Mouse (Mus musculus) 416B (cell line): ENCODE data around the gene Scml4.

ENCODE experiments used
- DNase-seq: peaks from one replicate; pipeline ENCODE4 v3.0.0; 2011; ENCODE audit warnings: low read depth

Gene Scml4

DNA sequence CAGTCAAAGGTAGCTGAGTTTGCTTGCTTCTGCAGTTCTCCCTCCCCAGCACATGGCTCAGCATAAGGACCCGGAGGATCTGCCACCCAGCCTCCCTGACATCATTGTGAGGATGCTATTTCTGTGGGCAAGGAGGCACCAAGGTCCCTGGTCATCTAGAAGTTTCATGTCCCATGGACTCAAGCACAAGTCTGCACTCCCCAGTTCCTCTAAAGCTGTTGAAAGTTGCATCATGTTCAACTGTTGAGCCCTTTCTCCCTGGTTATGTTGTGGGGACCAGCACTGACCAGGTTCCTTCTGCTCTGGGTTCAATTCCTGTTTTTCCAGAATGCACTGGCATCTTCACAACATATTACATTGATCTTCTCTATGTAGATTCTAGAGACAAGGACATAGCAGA lies 42.9 kb downstream of the Scml4 start:
- no peak for DNase-seq

DNA sequence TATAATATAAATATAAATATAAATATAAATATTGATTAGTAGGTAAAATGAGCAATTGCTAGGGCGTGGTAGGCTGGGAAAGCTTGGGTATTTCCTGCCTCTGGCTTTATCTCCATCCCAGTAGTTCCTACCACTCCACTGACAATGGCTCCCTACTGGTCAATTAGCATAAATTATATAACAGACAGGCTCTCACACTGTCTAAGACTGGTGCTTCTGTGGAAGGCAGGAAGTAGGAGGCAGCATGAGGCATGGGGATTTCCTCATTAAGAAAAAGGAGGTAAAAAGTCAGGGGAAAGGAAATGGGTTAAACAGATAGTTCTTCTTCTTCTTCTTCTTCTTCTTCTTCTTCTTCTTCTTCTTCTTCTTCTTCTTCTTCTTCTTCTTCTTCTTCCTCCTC lies 48.4 kb downstream of the Scml4 start:
- DNase-seq: no peak

DNA sequence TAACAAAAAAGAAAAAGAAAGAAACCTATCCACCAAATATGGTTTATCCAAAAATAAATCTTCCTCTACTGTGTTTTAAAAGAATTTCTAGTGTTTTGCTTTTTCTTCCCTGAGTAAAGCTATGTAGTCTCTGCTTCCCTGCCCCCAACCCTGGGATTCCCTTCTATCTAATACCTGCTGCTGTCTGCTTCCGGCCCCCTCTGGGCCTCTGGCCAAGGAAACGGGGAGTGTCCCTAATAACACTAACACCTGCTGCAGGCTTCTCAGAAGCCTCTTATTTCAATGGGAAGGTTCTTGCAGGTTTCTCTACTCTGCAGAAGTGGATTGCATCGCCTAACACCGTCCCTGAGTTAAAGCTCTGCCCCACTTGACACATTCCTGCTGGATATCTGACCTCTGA lies 50.4 kb downstream of the Scml4 start:
- DNase-seq: no peak

DNA sequence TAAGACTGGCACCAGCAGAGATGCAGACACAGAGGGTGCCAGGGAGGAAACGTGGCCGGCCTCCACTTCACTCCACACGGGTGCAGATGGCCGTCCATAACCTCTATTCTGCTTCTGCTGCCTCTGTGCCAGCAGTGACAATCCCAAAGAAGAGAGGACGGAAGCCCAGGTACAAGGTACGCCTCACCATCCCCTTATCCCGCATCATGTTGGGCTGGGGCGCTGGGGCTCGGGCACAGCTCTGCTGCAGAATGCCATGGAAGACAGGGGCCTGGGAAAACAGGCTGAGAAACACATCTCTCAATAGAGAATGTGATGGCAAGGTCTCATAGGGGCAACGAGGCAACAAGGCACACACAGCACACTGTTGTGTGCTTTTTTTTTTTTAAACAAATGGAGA lies 51.9 kb downstream of the Scml4 start:
- DNase-seq: no peak

DNA sequence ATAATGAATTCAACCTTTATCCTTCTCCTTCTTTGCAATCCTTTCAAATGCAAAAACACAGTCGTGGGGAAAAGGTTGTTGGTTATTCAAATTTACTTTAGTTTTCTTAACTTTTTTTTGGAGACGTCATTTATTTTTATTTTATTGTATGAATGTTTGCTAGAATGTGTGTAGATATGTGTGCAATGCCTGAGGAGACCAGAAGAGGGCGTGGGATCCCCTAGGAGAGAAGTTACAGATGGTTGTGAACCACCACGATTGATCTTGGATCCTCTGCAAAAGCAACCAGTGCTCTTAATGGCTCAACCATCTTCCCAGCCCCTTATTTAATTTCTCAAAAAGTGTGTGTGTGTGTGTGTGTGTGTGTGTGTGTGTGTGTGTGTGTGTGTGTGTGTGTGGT lies 53.0 kb downstream of the Scml4 start:
- DNase-seq: peak; percentile 20

DNA sequence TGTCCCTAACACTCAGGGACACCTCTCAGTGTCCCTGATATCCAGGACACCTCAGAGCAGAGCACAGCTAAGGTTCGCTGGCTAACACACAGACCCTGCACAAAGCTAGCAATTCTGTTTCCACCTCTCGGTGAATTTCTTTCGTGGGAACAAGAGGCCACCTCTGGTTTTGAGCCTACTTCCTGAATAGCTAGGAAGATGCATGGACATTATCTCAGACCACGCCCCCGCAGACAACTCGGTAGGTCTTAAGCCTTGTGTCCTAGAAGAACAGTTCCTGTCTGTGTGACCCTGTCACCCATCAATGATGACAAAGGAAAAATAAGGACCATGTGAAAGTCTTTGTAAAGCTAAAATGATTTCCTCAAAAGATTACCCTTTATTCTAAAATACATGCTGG lies 54.0 kb downstream of the Scml4 start:
- DNase-seq: peak; percentile 55

DNA sequence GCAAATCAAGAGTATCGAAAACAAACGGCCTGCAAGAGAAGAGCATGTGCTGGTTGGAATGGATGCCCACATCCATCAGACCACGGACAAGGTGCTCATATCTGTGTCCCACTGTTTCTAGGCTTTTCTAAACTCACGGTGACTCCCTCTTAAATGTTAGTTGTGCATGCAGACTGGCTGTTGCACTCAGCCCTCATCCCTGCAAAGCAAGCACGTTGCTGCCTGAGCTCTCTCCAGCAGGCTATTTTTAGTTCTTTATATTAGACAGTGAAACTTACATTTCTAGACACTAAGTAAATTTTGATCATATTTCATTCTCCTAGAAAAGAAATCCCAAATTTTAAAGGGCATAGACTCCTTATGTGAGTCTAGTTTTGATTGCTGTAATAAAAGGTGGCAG lies 57.2 kb downstream of the Scml4 start:
- DNase-seq: no peak

DNA sequence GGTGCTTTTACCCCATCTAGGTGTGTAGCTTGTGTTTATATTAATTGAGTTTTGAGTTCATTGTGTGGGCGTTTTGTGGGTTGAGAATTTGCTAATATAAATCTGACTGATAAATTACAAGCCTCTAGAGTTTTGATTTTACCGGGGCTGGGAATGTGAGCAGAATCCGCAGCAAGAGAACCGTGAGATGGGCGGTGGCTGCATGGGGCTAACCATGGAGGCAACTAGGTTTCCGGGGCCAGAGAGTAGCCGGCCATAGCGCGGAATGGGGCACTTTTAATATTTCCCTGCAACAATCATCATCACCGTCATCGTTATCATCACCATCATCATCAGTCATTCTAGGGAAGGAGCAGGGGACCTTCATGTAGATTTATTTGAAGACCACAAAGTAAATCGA lies 59.6 kb downstream of the Scml4 start:
- no peak for DNase-seq

DNA sequence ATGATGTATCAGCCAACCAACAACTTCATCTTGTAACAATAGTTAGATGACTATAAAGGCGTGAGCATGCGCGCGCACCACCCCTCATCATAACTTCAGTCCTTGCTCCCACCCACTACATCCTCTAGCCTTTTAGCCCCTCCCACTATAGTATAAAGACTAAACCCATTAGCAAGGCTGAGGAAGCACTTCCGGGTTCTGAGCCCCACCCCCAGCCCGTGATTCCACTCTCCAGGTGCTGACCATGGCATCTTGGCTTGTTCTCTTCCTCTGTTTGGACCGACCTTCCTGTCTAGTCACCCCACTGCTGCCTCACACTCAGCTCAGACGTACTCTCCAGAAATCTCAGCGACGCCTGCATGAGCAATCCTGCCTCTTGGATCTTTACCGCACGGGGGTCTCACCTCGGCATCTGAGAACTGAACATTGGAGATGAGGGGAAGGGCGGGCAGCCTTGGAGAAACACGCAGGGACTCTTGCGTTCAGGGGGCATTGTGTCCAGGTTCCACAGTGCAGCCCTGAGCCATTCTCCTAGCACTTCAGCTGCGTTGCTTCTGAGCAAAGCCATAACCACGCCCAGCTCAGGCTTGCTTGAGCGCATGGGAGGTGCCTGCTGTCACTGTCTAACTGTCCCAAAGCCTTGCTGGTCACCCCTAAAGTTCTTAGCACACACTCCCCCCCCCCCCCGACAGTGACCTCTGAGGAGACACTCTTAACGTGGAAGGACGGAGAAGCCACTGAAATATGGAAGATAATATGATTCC lies 65.1 kb downstream of the Scml4 start:
- no peak for DNase-seq

DNA sequence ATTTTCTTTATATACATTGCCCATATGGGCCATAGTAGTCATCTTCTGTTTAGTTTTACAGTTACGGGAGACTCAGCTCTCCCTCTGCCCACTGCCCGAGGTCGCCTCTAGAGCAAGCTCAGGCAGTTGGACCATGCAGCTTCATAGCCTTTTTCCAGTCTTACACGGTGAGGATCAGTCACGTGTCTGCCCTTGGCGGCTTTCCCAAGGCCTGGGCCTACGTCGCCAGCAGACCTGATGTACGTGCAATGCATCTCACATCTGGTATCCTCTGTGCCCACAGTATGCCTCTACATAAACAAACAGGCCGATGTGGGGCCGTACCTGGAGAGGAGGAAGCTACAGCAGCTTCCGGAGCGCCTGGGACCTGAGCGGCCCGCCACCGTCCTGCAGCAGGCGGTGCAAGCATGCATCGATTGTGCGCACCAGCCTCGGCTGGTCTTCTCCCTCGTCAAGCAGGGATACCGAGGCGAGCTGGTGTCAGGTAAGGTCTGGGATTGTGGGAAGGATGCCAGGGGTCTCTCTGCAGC lies 70.0 kb downstream of the Scml4 start:
- no peak for DNase-seq

DNA sequence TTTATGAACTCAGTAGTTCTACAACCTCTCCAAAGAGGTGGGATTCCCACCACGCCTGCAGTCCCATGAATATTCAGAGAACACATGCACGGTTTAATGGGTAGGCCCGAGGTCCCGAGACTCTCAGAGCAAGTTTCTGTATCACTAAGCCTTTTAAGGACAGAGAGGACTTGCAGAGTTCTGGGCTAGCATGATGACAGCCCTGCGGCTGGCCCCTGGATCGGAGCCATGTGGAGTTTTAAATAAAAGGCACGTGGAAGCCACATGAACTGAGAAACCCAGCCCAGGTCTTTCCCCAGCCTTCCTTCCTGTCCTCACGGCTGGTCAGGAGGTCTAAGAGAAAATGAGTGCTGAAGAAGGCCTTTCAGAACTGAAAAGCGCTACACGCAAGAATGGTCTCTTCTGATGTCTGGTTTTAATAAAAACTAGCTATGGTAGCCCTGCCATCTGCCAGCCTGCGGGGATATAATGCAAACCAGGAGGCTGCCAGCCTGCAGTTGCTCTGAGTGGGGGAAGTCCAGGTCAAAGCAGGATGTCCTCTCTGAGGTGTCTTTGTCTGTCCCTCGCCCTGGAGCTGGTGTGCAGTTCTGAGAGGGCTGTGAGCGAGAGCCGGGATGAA lies 72.8 kb downstream of the Scml4 start:
- DNase-seq: peak; percentile 44

DNA sequence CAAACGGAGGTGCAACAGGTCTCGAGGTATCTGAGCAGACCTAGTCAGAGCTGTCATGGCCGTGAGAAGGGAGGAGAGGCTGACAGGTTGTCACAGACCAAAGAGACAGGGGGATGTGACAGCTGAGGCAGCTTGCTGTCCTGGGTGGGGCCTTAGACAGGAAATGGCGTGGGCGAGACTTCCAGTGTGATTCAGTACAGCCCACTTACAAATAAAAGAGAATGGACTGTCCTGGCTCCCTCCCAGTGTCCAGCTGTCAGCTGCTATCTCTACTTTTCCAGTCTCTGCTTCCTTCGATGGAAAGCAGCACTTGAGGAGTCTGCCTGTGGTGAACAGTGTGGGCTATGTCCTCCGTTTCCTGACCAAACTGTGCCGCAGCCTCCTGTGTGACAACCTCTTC lies 74.5 kb downstream of the Scml4 start:
- no peak for DNase-seq

DNA sequence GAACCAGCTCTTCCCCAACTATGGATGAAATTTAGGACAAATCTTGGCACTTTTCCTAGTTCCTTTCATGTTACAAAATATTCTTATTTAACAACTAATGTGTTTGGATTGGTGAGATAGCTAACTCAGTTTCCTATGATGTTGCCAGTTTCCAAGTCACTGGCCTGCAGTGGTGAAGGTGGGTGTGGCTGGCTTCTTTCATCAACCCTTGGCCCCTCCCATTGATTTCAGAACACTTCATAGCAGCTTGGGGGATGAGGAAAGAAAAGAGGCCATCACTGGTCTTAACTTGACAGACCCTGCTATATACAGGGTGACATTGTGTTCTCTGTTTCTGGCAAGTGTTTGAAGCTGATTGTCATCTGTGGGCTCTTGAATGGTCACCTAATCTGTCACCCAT lies 76.0 kb downstream of the Scml4 start:
- DNase-seq: peak; percentile 45

DNA sequence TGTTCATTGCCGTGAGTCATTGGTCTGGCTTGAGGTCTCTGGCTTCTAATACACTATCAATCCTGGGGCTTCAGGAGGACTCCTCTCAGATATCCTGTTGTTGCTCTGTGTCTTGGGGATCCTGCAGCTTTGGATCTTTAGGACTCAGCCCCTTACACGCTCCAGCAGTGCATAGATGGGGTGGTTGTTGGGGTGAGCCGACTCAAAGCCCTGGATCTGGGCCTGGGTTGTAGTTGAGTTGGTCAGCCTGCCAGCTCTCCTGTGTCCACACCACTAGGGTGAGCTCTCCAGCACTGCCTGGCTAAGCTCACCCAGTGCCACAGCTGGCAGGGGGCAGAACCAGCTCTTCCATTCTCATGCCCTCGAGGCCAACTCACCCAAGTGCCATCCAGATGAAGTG lies 78.2 kb downstream of the Scml4 start:
- no peak for DNase-seq

DNA sequence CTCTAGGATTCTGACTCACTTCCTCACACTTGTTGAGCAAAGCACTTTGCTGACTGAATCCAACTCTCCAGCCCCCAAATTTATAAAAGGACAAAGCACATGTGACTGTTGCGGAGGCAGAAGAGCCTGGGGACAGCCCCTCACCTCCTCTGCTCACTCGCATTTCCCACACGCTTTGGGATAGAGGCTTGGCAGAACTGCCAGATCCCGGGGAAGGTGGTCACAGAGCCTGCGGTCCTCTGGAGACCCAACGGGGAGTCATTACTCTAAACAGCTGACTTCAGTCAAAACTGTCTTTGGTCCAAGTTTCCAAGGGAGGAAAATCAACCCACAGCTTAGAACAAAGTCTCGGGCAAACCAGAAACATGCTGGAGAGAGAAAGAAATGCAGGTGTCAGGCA lies 79.5 kb downstream of the Scml4 start:
- no peak for DNase-seq

DNA sequence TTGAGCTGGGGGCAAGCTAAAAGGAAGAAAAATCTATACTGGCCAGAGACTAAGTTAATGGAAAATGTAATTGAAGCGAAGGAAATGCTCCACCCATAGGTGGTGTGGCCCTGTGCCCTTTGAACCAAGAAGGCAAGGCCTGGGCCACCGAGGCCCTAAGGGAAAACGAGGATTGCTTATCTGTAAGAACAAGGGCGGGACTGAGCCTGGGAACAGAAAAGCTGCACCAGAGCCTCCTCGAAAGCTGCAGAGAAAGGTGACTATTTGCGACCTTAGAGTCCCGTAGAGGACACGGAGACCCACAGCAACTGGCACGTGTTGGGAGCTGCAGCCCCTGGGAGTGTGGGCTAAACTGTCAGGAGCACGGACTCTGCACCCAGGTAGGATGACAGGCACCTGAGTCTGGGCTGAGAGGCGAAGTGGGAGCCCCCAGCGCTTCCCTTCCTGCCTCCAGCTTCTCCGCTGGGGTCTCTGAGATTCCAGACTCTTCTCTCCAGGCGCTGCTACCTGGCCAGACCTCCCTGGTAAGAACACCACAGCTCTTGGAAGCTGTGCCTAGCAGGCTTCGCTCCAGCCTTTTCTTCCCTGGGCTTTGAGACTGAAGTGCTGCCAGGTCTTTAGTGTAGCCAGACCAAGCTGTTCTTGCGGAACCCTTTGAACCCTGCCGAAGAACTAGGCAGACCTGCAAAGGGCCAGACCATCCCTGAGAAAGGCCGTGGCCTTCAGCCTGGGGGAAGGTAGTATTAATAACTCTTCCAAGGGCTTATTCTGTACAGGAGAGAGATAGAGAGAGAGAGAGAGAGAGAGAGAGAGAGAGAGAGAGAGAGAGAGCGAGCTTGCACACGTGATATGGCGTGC lies 80.3 kb downstream of the Scml4 start:
- DNase-seq: no peak

DNA sequence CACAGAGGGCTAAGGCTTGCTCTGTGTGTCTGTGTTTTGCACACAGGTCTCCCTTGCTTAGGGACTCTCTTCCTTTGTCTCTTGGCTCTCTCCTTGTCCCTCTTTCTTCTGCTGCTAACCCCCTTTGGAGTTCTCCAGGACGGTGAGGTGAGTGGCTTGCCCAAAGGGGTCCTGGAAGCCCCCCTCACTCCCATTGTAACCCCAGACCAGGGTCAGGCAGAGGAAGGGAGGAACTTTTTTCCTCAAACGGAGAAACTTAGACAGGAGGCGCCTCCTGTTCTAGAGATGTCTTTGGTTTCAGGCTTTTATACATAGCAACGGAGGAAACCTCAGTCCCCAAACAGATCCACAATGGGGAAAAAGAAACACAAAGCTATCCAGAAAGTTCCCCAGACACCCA lies 81.1 kb downstream of the Scml4 start:
- DNase-seq: no peak

DNA sequence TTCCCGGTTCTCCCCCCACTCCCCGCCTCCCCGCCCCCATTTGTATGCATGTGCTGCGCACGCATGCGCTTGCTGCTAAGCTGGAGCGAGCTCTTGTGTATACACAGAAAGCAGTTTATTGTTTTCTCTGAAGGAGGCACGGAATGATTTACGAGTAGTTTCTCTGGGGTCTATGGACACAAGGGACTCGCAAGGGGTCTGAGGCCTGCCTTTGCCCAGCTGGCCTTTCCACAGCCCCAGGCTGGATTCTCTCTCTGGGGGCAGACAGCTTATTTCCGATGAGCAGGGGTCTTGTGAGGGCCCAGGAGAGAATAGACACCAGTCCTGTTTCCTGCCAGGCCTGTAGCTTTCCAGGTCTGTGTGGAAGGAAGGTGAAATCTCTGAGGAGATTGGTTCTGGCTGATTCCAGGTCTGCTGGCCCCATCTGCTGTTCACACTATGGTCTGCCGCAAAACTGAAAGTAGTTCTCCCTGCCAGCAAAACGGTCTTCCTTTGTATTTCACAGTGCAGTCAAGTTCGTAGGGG lies 81.6 kb downstream of the Scml4 start:
- peak; percentile 68 for DNase-seq

DNA sequence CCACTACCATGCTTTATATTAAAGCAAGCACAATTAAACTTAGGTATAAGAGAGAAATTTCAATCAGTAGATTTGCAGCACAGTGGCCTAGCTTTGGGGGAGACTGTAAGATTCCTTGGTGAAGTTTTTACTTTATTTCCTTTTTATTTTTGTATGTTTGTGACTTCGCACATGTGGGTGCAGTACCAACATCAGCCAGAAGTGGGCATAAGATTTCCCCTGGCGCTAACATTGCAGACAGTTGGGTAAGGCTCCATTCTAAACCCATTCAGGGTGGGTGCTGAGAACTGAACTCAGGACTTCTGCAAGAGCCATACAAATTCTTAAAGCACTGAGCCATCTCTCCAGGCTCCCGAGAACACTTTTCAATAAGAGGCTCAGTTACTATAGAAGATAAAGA lies 82.1 kb downstream of the Scml4 start:
- DNase-seq: peak; percentile 26

DNA sequence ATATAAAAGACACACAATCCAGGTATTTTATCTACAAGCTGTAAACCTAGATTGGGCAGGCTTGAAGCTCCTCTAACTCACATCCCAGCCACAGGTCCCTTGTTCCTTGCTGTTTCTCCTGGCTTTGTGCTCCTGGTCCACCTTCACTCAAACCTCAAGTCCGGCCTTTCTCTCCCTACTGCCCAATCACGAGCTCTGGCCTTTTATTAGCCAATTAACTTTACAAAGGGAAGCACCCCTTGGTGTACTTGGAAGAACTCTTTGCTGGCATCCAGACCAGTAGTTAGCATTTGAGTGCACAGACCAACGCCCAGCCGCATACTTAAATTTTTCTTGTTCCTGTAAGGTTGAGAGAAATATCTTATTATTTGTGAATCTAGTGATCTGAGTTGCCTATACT lies 85.1 kb downstream of the Scml4 start:
- DNase-seq: no peak

DNA sequence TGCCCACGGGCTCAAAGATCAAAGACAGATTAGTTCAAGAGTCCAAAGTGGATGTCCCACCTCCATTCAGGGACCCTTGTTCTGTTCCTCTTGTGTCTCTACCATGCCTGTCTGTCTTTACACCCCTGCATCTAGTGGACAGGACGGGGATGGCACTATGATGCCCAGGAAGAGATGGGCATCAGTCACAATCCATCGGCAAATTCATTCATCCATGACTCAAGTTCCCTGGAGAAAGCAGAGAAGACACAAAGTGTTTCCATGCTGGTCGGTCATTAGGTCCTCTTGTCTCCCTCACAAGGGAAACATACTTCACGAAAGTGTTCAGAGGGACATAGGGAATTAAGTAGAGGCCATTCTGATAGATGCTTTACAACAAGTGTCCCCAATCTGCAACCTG lies 87.2 kb downstream of the Scml4 start:
- no peak for DNase-seq

DNA sequence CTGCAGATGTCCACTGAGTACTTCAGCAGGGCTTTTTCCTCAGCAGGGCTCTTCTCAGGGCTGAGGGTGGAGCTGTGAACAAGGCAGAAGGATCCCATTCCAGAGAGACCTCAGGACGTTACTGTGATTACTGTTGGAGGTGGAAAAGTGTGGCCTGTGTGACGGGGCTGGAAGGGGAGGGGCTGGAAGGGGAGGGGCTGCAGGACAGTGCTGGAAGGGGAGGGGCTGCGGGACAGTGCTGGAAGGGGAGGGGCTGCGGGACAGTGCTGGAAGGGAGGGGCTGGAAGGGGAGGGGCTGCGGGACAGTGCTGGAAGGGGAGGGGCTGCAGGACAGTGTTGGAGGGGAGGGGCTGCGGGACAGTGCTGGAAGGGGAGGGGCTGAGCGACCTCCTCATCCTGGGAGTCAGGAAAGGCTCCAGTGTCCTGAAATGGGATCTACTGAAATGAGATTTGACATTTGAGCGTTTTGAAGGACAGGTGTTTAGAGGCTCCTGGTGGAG lies 90.1 kb downstream of the Scml4 start:
- DNase-seq: peak; percentile 21
